Mouse (Mus musculus): ENCODE data around the gene A430078G23Rik. TPM values are rescaled to one million over a fixed set of nuclear protein-coding genes. Genes with fewer than 3 reads are reported as not detected.
A peak's percentile ranks its signal among the peaks of the same experiment; 100 is the strongest.

The A430078G23Rik gene
- polyA plus RNA-seq, 1 experiment from 2014 or later, result 0.63 TPM

GRCm38 (mm10) chr8:3345337-3345736, 7.9 kb upstream of the A430078G23Rik start:
- Histone ChIP-seq H3K4me2 (replicated peaks; ENCODE audit: low read depth) (no peak overlapping the region), H3K9ac (ENCODE audit: low read length) (no peak overlapping the region), H3K27ac (replicated peaks) (no peak overlapping the region), H3K4me1 (replicated peaks; ENCODE audit: control insufficient read depth, insufficient read depth) (no peaks in the 10 kb centered on the region), H3K9me3 (ENCODE audit: control insufficient read depth, low read length) (no peaks in the 10 kb centered on the region), H3K36me3 (ENCODE audit: control insufficient read depth, insufficient read depth, low read length) (no peaks in the 10 kb centered on the region), H3K27me3 (ENCODE audit: control insufficient read depth, insufficient read depth, low read length) (no peaks in the 10 kb centered on the region), H3K4me3 (ENCODE audit: low read depth, low read length) (no peak overlapping the region)
- DNase-seq (ENCODE audit: low spot score) (no peak), ATAC-seq (ENCODE audit: low FRiP score, low TSS enrichment) (no peak)
- TF ChIP-seq CTCF (IDR thresholded peaks at IDR 0.05; ENCODE audit: low read depth), result no peak
- no peak for TF ChIP-seq EP300 (optimal IDR thresholded peaks at IDR 0.05)
- WGBS, result 94% methylated on average over 6 of the region's 6 CpGs

- Histone ChIP-seq H3K9ac (ENCODE audit: low read length) (no peak overlapping the region), H3K36me3 (ENCODE audit: control insufficient read depth, insufficient read depth, low read length) (no peaks in the 10 kb centered on the region), H3K27ac (replicated peaks) (no peak overlapping the region), H3K4me1 (replicated peaks; ENCODE audit: control insufficient read depth, insufficient read depth) (no peaks in the 10 kb centered on the region), H3K4me2 (replicated peaks; ENCODE audit: low read depth) (no peak overlapping the region), H3K9me3 (ENCODE audit: control insufficient read depth, low read length) (no peaks in the 10 kb centered on the region), H3K4me3 (ENCODE audit: low read depth, low read length) (no peak overlapping the region), H3K27me3 (ENCODE audit: control insufficient read depth, insufficient read depth, low read length) (no peaks in the 10 kb centered on the region)
- WGBS, result 79% methylated on average over 5 of the region's 5 CpGs
- DNase-seq (ENCODE audit: low spot score), result no peak
- TF ChIP-seq EP300 (optimal IDR thresholded peaks at IDR 0.05) (no peak), CTCF (IDR thresholded peaks at IDR 0.05; ENCODE audit: low read depth) (no peak)
- no peak for ATAC-seq (ENCODE audit: low FRiP score, low TSS enrichment)
Observed at GRCm38 (mm10) chr8:3346691-3347413, 6.4 kb upstream of the A430078G23Rik start.

GRCm38 (mm10) chr8:3348142-3348823, 4.9 kb upstream of the A430078G23Rik start:
- ATAC-seq (ENCODE audit: low FRiP score, low TSS enrichment) (peak; percentile 40; the same call in 1 of the 2 replicates), DNase-seq (ENCODE audit: low spot score) (no peak)
- no peaks in the 10 kb centered on the region for H3K27me3 ChIP-seq (ENCODE audit: control insufficient read depth, insufficient read depth, low read length)
- WGBS, result 33% methylated on average over 13 of the region's 13 CpGs
- H3K9ac ChIP-seq (ENCODE audit: low read length), result no peak overlapping the region
- H3K9me3 ChIP-seq (ENCODE audit: control insufficient read depth, low read length), result no peaks in the 10 kb centered on the region
- no peaks in the 10 kb centered on the region for H3K36me3 ChIP-seq (ENCODE audit: control insufficient read depth, insufficient read depth, low read length)
- H3K27ac ChIP-seq (replicated peaks), result no peak overlapping the region
- no peak overlapping the region for H3K4me3 ChIP-seq (ENCODE audit: low read depth, low read length)
- H3K4me2 ChIP-seq (replicated peaks; ENCODE audit: low read depth), result no peak overlapping the region
- no peaks in the 10 kb centered on the region for H3K4me1 ChIP-seq (replicated peaks; ENCODE audit: control insufficient read depth, insufficient read depth)
- no peak for TF ChIP-seq EP300 (optimal IDR thresholded peaks at IDR 0.05)
- TF ChIP-seq CTCF (IDR thresholded peaks at IDR 0.05; ENCODE audit: low read depth), result peak; percentile 49

GRCm38 (mm10) chr8:3350747-3351146, 2.5 kb upstream of the A430078G23Rik start:
- DNase-seq (ENCODE audit: low spot score) (no peak), ATAC-seq (ENCODE audit: low FRiP score, low TSS enrichment) (no peak)
- Histone ChIP-seq H3K4me1 (replicated peaks; ENCODE audit: control insufficient read depth, insufficient read depth) (no peaks in the 10 kb centered on the region), H3K9me3 (ENCODE audit: control insufficient read depth, low read length) (no peaks in the 10 kb centered on the region), H3K4me3 (ENCODE audit: low read depth, low read length) (no peak overlapping the region), H3K9ac (ENCODE audit: low read length) (no peak overlapping the region), H3K27ac (replicated peaks) (no peak overlapping the region), H3K27me3 (ENCODE audit: control insufficient read depth, insufficient read depth, low read length) (no peaks in the 10 kb centered on the region), H3K4me2 (replicated peaks; ENCODE audit: low read depth) (no peak overlapping the region), H3K36me3 (ENCODE audit: control insufficient read depth, insufficient read depth, low read length) (no peaks in the 10 kb centered on the region)
- WGBS, result 49% methylated on average over 6 of the region's 6 CpGs
- no peak for TF ChIP-seq CTCF (IDR thresholded peaks at IDR 0.05; ENCODE audit: low read depth)
- no peak for TF ChIP-seq EP300 (optimal IDR thresholded peaks at IDR 0.05)

GRCm38 (mm10) chr8:3352715-3353114, 500 bp upstream of the A430078G23Rik start:
- Histone ChIP-seq H3K27ac (replicated peaks) (peak overlapping the region; percentile 81), H3K9ac (ENCODE audit: low read length) (no peak overlapping the region), H3K4me2 (replicated peaks; ENCODE audit: low read depth) (no peak overlapping the region), H3K4me3 (ENCODE audit: low read depth, low read length) (no peak overlapping the region), H3K27me3 (ENCODE audit: control insufficient read depth, insufficient read depth, low read length) (no peaks in the 10 kb centered on the region), H3K9me3 (ENCODE audit: control insufficient read depth, low read length) (no peaks in the 10 kb centered on the region), H3K36me3 (ENCODE audit: control insufficient read depth, insufficient read depth, low read length) (no peaks in the 10 kb centered on the region), H3K4me1 (replicated peaks; ENCODE audit: control insufficient read depth, insufficient read depth) (no peaks in the 10 kb centered on the region)
- ATAC-seq (ENCODE audit: low FRiP score, low TSS enrichment) (peak; percentile 89), DNase-seq (ENCODE audit: low spot score) (peak; percentile 68)
- TF ChIP-seq CTCF (IDR thresholded peaks at IDR 0.05; ENCODE audit: low read depth) (no peak), EP300 (optimal IDR thresholded peaks at IDR 0.05) (no peak)
- WGBS, result 53% methylated on average over 6 of the region's 6 CpGs

Measured in stomach, postnatal 0 days (tissue).